Mouse (Mus musculus) kidney, adult 2 months (tissue): ENCODE results near the gene Gm8126. TPM values are rescaled to one million over a fixed set of nuclear protein-coding genes. Genes with fewer than 3 reads are reported as not detected.
"Not testable (repeated sequence)": the region's sequence is repeated elsewhere in the genome, so short reads cannot be mapped to it uniquely, and the experiment has no call there.

Experiments used
- DNase-seq: peaks from one replicate; pipeline ENCODE4 v3.0.0; 2021
- H3K27ac ChIP-seq: fragments of 200-500 bp; 2 replicates; pipeline ENCODE4 v1.5.1; 2012; ENCODE audit warnings: low read depth, low read length, control low read depth, inconsistent platforms; ENCODE audit not compliant: insufficient read depth
- H3K27me3 ChIP-seq: fragments of 200-500 bp; replicated peaks from 2 replicates; pipeline ENCODE4 v1.6.1; 2012; ENCODE audit warnings: mild to moderate bottlenecking, moderate library complexity, low read length, inconsistent platforms; ENCODE audit not compliant: control insufficient read depth, insufficient read depth
- H3K36me3 ChIP-seq: fragments of 200-500 bp; 2 replicates; pipeline ENCODE4 v1.6.1; 2012; ENCODE audit warnings: mild to moderate bottlenecking, moderate library complexity, low read length, inconsistent platforms; ENCODE audit not compliant: control insufficient read depth, insufficient read depth
- H3K4me1 ChIP-seq: fragments of 200-500 bp; 2 replicates; pipeline ENCODE4 v1.6.1; 2011; ENCODE audit warnings: low read length; ENCODE audit not compliant: control insufficient read depth, insufficient read depth
- H3K4me3 ChIP-seq: fragments of 200-500 bp; 2 replicates; pipeline ENCODE4 v1.5.1; 2011; ENCODE audit warnings: mild to moderate bottlenecking, low read depth, low read length, control low read depth; ENCODE audit not compliant: insufficient read depth
- WGBS: fragments of 180-500 bp; shearing (Covaris S2); methylation state at CpG from one replicate; pipeline ENCODE4 v1.1.7; 2018; 5-methylcytosine and 5-hydroxymethylcytosine counted together
- polyA plus RNA-seq: library from polyadenylated mRNA; depleted of rRNA; stranded (reverse); fragments of >200 nt; gene quantifications from 2 replicates; pipeline ENCODE4 v1.2.3, GENCODE M21; 2012; rRNA removed

Gm8126 gene
- polyA plus RNA-seq, result 0.39 and 0.50 TPM in 2 replicates

DNA sequence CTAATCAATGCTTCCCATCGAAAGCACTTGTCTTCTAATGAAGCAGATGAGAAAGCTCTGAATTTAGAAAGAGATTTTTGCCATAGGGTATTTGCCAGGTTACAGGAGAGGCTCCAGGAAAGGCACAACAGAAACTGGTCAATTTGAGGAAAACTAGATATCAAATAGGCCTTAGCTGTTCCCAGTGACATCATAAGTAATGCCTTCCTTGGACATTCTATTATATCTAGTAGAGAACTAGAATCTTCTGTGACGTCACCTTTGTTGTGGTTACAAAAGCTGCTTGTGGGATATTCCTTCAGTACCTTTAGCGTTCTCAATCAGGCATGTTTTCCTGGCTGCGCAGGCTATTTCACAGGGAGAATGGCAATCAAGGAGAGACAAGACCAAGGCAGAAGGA lies at the start of gene Gm8126:
Gm8126 (plus strand) TSS at position 301 of the 400 bp plus-strand sequence.
- not testable (repeated sequence) for H3K27me3 ChIP-seq, H3K4me3 ChIP-seq, H3K27ac ChIP-seq, DNase-seq, H3K4me1 ChIP-seq, H3K36me3 ChIP-seq
- 74% methylated on average over 3 of the region's 4 CpGs for WGBS

DNA sequence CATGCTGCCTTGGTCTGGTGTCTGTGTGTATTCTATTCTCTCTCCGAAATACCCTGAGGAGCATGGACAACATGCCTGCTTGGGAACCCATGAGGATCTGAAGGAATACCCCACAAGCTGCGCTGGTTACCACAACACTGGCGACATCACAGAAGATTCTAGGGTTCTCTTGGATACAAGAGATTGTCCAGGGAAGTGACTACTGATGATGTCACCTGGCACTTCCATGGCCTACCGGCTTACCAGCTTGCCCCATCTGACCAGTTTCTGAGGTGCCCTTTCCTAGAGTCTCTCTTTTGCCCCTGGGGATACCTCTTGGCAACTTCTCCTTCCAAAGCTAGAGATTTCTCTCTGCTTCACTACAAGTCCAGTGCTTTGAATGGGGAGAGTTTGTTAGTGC lies 23.2 kb upstream of the Gm8126 start, which contains the start of gene Gm8122:
Gm8122 (minus strand) TSS at position 101 of the 400 bp plus-strand sequence.
- 93% methylated on average over 4 of the region's 4 CpGs for WGBS
- not testable (repeated sequence) for DNase-seq, H3K27me3 ChIP-seq, H3K27ac ChIP-seq, H3K4me1 ChIP-seq, H3K4me3 ChIP-seq, H3K36me3 ChIP-seq

GRCm38 (mm10) chr14:43237769-43238168 lies 20.7 kb upstream of the Gm8126 start:
- not testable (repeated sequence) for H3K27me3 ChIP-seq, H3K4me1 ChIP-seq, H3K27ac ChIP-seq, DNase-seq, H3K36me3 ChIP-seq, H3K4me3 ChIP-seq

GRCm38 (mm10) chr14:43249611-43250170 lies 8.8 kb upstream of the Gm8126 start:
- not testable (repeated sequence) for H3K4me3 ChIP-seq, H3K27me3 ChIP-seq, H3K36me3 ChIP-seq, H3K4me1 ChIP-seq
- peak overlapping the region; percentile 45; the same call in 1 of the 2 replicates for H3K27ac ChIP-seq
- peak; percentile 43 for DNase-seq
- 13% methylated on average over 10 of the region's 12 CpGs for WGBS

- not testable (repeated sequence) for H3K4me1 ChIP-seq, H3K4me3 ChIP-seq, H3K27me3 ChIP-seq, H3K27ac ChIP-seq, H3K36me3 ChIP-seq
- peak; percentile 26 for DNase-seq
- WGBS, result 29% methylated on average over 5 of the region's 6 CpGs
These were observed 7.7 kb upstream of the Gm8126 start for GRCm38 (mm10) chr14:43250549-43251253.

DNA sequence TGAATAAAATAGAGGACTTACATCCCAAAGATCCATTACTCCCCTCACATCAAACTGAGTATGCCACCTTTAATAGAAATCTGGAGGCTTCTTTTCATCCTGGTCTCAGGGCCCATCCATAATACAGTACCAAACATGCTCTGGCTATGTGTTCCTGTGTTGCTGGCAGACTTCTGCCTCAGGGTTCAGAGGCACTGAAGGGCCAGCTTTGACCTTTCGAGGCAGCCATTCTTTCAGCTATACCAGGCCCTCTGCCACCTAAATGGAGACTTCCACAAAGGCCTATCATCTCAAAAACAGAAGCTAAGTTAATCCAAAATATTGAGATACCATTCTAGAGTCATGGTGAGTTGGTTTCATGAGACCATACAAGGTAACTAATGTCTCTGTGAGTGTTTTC lies 1.9 kb upstream of the Gm8126 start:
- not testable (repeated sequence) for H3K4me3 ChIP-seq, H3K27ac ChIP-seq, H3K27me3 ChIP-seq, H3K36me3 ChIP-seq, H3K4me1 ChIP-seq
- peak; percentile 15 for DNase-seq
- 71% methylated on average over 1 of the region's 1 CpGs for WGBS

DNA sequence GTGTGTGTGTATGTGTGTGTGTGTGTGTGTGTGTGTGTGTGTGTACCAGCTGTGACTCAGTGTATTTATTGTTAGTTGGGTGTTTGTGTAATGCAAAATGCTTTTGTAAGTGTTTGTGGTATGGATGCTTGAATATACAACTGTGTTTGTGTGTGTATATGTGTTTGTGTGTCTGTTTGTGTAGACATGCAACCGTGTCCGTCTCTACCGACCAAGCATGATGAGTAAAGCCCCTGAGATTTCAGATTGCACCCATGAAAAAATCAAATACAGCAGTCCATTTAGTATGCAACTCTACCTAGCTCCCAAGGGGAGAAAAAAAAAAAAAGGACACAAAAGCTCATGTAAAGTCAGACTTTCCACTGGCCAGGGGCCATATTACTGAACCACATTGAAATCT lies 5.0 kb downstream of the Gm8126 start:
- H3K4me3 ChIP-seq, H3K36me3 ChIP-seq, H3K4me1 ChIP-seq, H3K27ac ChIP-seq, DNase-seq, H3K27me3 ChIP-seq: not testable (repeated sequence)
- WGBS, result 88% methylated on average over 3 of the region's 3 CpGs

DNA sequence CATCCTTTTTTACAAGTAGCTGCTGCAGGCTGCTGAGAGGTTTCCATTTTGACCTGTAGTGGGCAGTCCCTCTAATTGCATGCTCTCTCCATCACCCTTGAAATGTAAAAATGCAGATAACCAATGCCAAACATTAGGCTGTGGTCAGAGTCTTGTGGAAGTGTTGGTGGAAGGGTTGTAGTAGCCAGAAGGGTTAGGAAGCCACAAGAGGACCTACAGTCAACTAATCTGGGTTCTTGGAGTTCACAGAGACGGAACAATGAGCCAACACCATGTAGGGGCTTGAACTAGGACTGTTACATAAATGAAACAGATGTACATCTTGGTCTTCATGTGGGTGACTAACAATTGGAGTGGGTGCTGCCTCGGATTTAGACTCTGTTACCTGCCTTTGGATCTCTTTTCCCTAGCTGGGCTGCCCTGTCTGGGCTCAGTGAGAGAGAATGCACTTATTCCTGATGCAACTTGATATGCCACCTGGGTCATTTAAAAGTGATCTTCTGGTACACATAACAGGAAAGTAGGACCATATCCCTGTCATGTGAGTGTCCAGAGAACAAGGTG lies 10.2 kb downstream of the Gm8126 start:
- not testable (repeated sequence) for DNase-seq, H3K27me3 ChIP-seq, H3K4me3 ChIP-seq, H3K4me1 ChIP-seq, H3K27ac ChIP-seq, H3K36me3 ChIP-seq
- WGBS, result 60% methylated on average over 2 of the region's 2 CpGs

DNA sequence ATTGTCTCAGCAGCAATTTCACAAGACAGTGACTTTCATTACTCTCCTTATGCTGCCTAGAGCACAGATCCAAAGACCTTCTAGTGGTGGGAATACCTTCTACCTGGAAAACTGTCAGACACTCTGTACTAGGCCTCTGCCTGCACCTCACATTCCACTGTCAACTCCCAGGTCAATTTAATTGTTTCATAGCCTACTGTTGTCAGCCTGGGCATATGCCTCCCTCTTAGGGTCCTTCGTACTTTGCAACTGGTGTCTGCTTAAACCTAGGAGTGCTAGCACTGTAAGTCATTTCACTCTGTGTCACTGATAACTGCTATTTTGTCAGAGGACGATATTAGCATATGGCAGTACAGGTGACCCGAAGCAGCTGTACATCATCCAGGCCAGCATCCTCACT lies 10.8 kb downstream of the Gm8126 start:
- WGBS, result 77% methylated on average over 3 of the region's 3 CpGs

DNA sequence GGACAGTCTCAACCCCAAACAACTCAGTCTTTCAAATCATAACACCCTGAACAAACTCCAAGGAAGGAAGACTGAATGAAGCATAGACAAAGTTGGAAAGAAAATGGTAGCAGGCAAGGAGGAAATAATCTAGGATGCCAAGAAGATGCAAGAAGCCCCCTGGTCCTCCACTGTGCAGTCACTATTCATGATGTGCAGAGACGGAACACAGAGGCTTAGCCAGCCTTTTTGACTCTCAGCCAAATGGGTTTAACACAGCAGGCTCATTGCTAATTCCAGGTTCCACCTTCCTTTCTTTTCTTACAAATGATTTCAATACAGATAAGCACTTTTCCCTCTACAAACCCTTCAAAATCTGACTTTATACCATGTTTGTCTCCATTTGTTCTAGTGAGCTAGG lies 14.7 kb downstream of the Gm8126 start:
- H3K4me3 ChIP-seq, H3K4me1 ChIP-seq, H3K36me3 ChIP-seq, H3K27me3 ChIP-seq, H3K27ac ChIP-seq: not testable (repeated sequence)
- peak; percentile 22 for DNase-seq
- 83% methylated on average over 1 of the region's 1 CpGs for WGBS

More for the DNA sequence above, 10.8 kb downstream of the Gm8126 start:
- not testable (repeated sequence) for H3K36me3 ChIP-seq, H3K4me3 ChIP-seq, H3K27me3 ChIP-seq, DNase-seq, H3K27ac ChIP-seq, H3K4me1 ChIP-seq

DNA sequence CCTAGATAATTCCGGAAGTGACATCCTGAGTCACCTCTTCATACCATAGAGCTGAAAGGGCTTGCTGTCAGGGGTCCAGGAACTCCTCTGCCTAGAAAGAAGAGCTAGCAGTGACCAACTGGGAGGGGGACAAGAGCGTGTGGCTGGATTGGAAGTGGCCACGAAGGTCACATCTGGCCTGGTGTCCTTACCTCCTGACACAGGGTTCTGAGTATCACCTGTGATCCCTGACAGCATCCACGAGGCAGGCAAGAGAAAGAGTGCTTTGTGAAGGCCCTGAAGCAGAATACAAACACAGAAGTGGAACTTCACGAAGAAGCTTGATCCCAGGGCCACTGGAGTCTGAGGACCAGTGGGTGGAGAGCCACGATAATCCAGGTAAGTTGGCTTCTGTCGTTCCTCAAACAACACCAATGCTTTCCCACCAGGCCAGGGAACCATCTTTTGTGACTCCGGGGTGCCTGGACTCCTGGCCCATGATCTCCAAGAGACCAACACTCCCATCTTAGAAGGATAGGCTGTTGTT lies 16.6 kb downstream of the Gm8126 start, which contains the start of gene Gm9732:
Gm9732 (plus strand) TSS at position 51 of the 526 bp plus-strand sequence.
- H3K4me1 ChIP-seq, H3K27ac ChIP-seq, H3K4me3 ChIP-seq, H3K27me3 ChIP-seq, H3K36me3 ChIP-seq: not testable (repeated sequence)
- DNase-seq, result peak; percentile 41
- WGBS, result 82% methylated on average over 8 of the region's 8 CpGs
